Mouse (Mus musculus) brain, embryonic 14.5 days (tissue): ENCODE data around the gene Sgk1.

Source experiments
- CTCF ChIP-seq: fragments of 200-500 bp; IDR thresholded peaks from 2 replicates; pipeline ENCODE4 v1.5.1; 2012; ENCODE audit warnings: inconsistent platforms, mild to moderate bottlenecking, moderate library complexity, borderline replicate concordance; ENCODE audit not compliant: insufficient read depth, insufficient read length; ENCODE audit errors: extremely low read depth
- POLR2A ChIP-seq: fragments of 200-500 bp; IDR thresholded peaks from 2 replicates; pipeline ENCODE4 v1.6.1; 2012; ENCODE audit warnings: mild to moderate bottlenecking, inconsistent platforms, borderline replicate concordance; ENCODE audit not compliant: poor library complexity, insufficient read depth, insufficient read length, severe bottlenecking; ENCODE audit errors: extremely low read depth

DNA sequence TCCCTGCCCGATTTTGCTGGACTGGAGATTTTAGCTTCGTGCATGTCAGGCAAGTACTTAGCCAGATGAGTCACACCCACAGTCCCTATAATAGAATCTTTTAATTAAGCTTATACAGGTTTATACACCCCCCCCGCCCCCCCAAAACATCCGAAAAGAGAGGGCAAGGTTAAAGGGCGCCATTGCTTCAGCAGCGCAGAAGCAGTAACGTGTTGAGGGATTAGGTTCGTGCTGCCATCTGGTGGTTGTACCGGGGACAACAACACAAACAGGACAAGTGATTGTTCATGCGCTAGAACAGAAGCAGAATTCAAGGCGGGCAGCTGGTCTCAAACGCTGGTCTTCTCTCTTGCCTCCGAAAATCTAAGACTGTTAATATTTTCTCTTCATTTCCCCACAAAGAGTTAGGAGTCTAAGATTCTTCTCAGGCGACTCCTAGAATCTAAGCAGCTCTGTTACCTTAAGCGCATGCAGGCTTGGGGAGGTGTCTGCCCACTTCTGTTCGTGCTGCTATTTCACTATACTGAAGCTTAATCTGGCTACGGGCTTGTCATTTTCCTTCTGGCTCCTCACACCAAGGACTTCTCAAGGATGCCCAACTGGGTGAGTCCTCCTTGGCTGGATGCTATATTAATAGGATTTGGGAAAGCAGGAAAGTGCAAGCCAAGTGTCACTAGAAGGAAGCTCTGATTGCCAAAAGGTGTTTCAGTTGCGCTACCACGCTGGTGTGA lies 128.3 kb downstream of the Sgk1 start:
- TF ChIP-seq CTCF (peak; percentile 82), POLR2A (no peak)
